In the genomic region with DNA sequence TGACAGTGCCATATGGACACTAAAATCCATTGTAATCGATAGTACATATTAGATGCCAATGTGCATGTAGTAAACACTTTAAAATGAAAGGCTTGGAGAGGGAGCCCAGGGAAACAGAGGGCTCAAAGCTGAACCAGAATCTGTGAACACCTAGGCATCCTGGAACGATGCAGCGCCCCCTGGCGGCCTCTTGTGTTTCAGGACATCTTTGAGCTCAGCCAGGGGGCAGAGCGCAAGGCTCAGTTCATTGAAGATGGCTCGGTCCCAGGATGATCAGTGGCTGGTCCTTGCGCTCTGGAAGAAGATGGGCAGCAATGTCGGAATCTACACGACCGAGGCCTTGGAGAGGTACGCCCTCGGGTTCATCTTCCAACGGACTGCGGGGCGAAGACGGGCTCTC, we compare ENCODE assay signal across 9 mouse cellular contexts. TPM values are rescaled to one million over a fixed set of nuclear protein-coding genes. Genes with fewer than 3 reads are reported as not detected.
DNase-seq lines count a peak whose midpoint lies in the region; ATAC-seq and TF ChIP-seq lines count a peak whose summit lies in the region.
"Not testable (repeated sequence)": the region's sequence is repeated elsewhere in the genome, so short reads cannot be mapped to it uniquely, and the experiment has no call there.
"Had no signal": no experiment of that assay in that cellular context is flagged by ENCODE, and none has a peak within 500 bp of the region (broad histone marks: within the 10 kb centered on the region; RNA-seq: fewer than 3 reads in every experiment).

Gene Hbq1a, plus strand, starts transcription at position 205 of the 400 bp plus-strand sequence.

- H3K9ac ChIP-seq in heart, embryonic 12.5 days; kidney, embryonic 14.5 days (ENCODE audit: low read depth, low read length); limb, embryonic 11.5 days (ENCODE audit: low read length); midbrain, embryonic 11.5 days (ENCODE audit: low read length): not testable (repeated sequence)

- H3K4me1 ChIP-seq in embryonic fibroblast, embryonic 13.5 days (ENCODE audit: control insufficient read depth, insufficient read depth, low read length); heart, embryonic 12.5 days (replicated peaks); kidney, embryonic 14.5 days (ENCODE audit: control insufficient read depth, insufficient read depth, low read length); limb, embryonic 11.5 days (ENCODE audit: control insufficient read depth, insufficient read depth, low read length); midbrain, embryonic 11.5 days (ENCODE audit: control insufficient read depth, insufficient read depth, low read length): not testable (repeated sequence)

- WGBS in heart, embryonic 12.5 days: 5% methylated on average over 16 of the region's 16 CpGs
- 3% methylated on average over 16 of the region's 16 CpGs for WGBS in kidney, embryonic 14.5 days
- WGBS in limb, embryonic 11.5 days: 6% methylated on average over 16 of the region's 16 CpGs
- 8% methylated on average over 16 of the region's 16 CpGs for WGBS in midbrain, embryonic 11.5 days

- peaks cover 31% of the 10 kb centered on the region for H3K27me3 ChIP-seq in heart, embryonic 12.5 days (replicated peaks)
- H3K27me3 ChIP-seq in kidney, embryonic 14.5 days (ENCODE audit: control insufficient read depth, insufficient read depth, low read length); limb, embryonic 11.5 days (ENCODE audit: control insufficient read depth, insufficient read depth, low read length); midbrain, embryonic 11.5 days (ENCODE audit: control insufficient read depth, insufficient read depth, low read length): not testable (repeated sequence)

- not testable (repeated sequence) for TF ChIP-seq POLR2A in embryonic fibroblast, embryonic 13.5 days (IDR thresholded peaks at IDR 0.05; ENCODE audit: low read depth, low read length)

- not testable (repeated sequence) for H3K9me3 ChIP-seq in heart, embryonic 12.5 days (replicated peaks); kidney, embryonic 14.5 days (ENCODE audit: control insufficient read depth, low read length); limb, embryonic 11.5 days (ENCODE audit: control insufficient read depth, low read length); midbrain, embryonic 11.5 days (ENCODE audit: control insufficient read depth, low read length)

- H3K27ac ChIP-seq in embryonic fibroblast, embryonic 13.5 days (ENCODE audit: insufficient read depth, low read length); heart, embryonic 12.5 days (ENCODE audit: poor library complexity, severe bottlenecking); kidney, embryonic 14.5 days (ENCODE audit: low read depth, low read length); limb, embryonic 11.5 days (replicated peaks; ENCODE audit: low read depth, low read length); midbrain, embryonic 11.5 days (ENCODE audit: low read depth, low read length): not testable (repeated sequence)

- peak; percentile 26 to 27 for DNase-seq in adrenal gland, postnatal 4 days (ENCODE audit: low spot score in 2 of 2)
- DNase-seq in limb, embryonic 11.5 days (ENCODE audit: low spot score): peak; percentile 70
- peak; percentile 93 for DNase-seq in midbrain, embryonic 11.5 days (ENCODE audit: low spot score, missing footprints)
- peak; percentile 72 for DNase-seq in right cerebral cortex, postnatal 14 days
- peak; percentile 24 to 41 for DNase-seq in urinary bladder, postnatal 36 days (ENCODE audit: low spot score in 2 of 2)

- TF ChIP-seq CTCF in embryonic fibroblast, embryonic 13.5 days (IDR thresholded peaks at IDR 0.05; ENCODE audit: borderline replicate concordance, insufficient read depth, low read length): 0 out of 2 replicates have a peak, but pooled peaks have one; percentile 18

- peak; percentile 41; the same call in 1 of the 2 replicates for ATAC-seq in heart, embryonic 12.5 days (ENCODE audit: insufficient number of reproducible peaks, low FRiP score)
- peak; percentile 67 for ATAC-seq in kidney, embryonic 14.5 days (ENCODE audit: low FRiP score, low TSS enrichment)
- peak; percentile 19; the same call in 1 of the 2 replicates for ATAC-seq in limb, embryonic 11.5 days (ENCODE audit: insufficient number of reproducible peaks, low FRiP score, low TSS enrichment, low read depth)
- peak; percentile 61 for ATAC-seq in midbrain, embryonic 11.5 days (ENCODE audit: low FRiP score)

- not testable (repeated sequence) for H3K36me3 ChIP-seq in heart, embryonic 12.5 days; kidney, embryonic 14.5 days (ENCODE audit: control insufficient read depth, insufficient read depth, low read length); limb, embryonic 11.5 days (ENCODE audit: control insufficient read depth, insufficient read depth, low read length); midbrain, embryonic 11.5 days (ENCODE audit: control insufficient read depth, insufficient read depth, low read length)

- not testable (repeated sequence) for H3K4me3 ChIP-seq in embryonic fibroblast, embryonic 13.5 days (ENCODE audit: insufficient read depth, low read length); kidney, embryonic 14.5 days (ENCODE audit: low read length); limb, embryonic 11.5 days (ENCODE audit: low read depth, low read length); midbrain, embryonic 11.5 days (ENCODE audit: low read depth, low read length)
- 0 out of 2 replicates have a peak within 1 kb of the TSS, but pooled peaks have one; percentile 17 for H3K4me3 ChIP-seq in heart, embryonic 12.5 days

- H3K4me2 ChIP-seq in heart, embryonic 12.5 days: peak within 1 kb of the TSS; percentile 62
- H3K4me2 ChIP-seq in kidney, embryonic 14.5 days (replicated peaks; ENCODE audit: low read depth, low read length): peak within 1 kb of the TSS; percentile 37; the same call in 1 of the 2 replicates
- peak within 1 kb of the TSS; percentile 27; the same call in 1 of the 2 replicates for H3K4me2 ChIP-seq in limb, embryonic 11.5 days (ENCODE audit: low read depth, severe bottlenecking)
- H3K4me2 ChIP-seq in midbrain, embryonic 11.5 days: peak within 1 kb of the TSS; percentile 38

RNA-seq across cellular contexts. Expression of gene Hbq1a, which starts in this region (rescaled TPM):
- total RNA-seq in adrenal gland, postnatal 4 days (2021): 1 to 10 TPM in 1 of 2 experiments, not detected in 1; 1.5 TPM
- polyA plus RNA-seq in embryonic fibroblast, embryonic 13.5 days (2011; ENCODE audit: insufficient read length, low read depth, missing spikeins): not detected in 2 replicates
- polyA plus RNA-seq in heart, embryonic 12.5 days (2016; fragmentation: Nextera tagmentation; extraction: Ambion mirVana): 2.5 and 2.8 TPM in 2 replicates
- polyA plus RNA-seq in kidney, embryonic 14.5 days (2014; fragmentation: Nextera tagmentation; extraction: Ambion mirVana): 0.77 TPM in 1 of 2 replicates, not detected in the other
- not detected in 2 replicates for polyA plus RNA-seq in limb, embryonic 11.5 days (2014; fragmentation: Nextera tagmentation; extraction: Ambion mirVana)
- polyA plus RNA-seq in midbrain, embryonic 11.5 days (2014; fragmentation: Nextera tagmentation; extraction: Ambion mirVana): 0.30 and 0.77 TPM in 2 replicates
- total RNA-seq: gastrocnemius, postnatal 4 days had no signal

Comparison
In these comparisons a context has a peak if more than half of its experiments do, and no peak if none do; other contexts are left out.
1. Peak in ATAC-seq and H3K4me2 ChIP-seq in kidney, embryonic 14.5 days; RNA of the gene not detected or under 1 TPM.
2. Peak in DNase-seq, ATAC-seq and H3K4me2 ChIP-seq in limb, embryonic 11.5 days; RNA of the gene not detected or under 1 TPM.
3. Peak in DNase-seq, ATAC-seq and H3K4me2 ChIP-seq in midbrain, embryonic 11.5 days; RNA of the gene not detected or under 1 TPM.
4. DNase-seq: peak in every context shown above with its lines; median percentile 93 in midbrain, embryonic 11.5 days; 72 in right cerebral cortex, postnatal 14 days; 70 in limb, embryonic 11.5 days; 32 in urinary bladder, postnatal 36 days; 26 in adrenal gland, postnatal 4 days.